Mouse (Mus musculus) brain, embryonic 14.5 days (tissue): Measurements from ENCODE around the gene Thap2. TPM values are rescaled to one million over a fixed set of nuclear protein-coding genes. Genes with fewer than 3 reads are reported as not detected.

Experiments
- DNase-seq: peaks from one replicate; pipeline ENCODE4 v3.0.0-alpha.2; 2011; ENCODE audit warnings: low read depth
- CTCF ChIP-seq: fragments of 200-500 bp; IDR thresholded peaks from 2 replicates; pipeline ENCODE4 v1.5.1; 2012; ENCODE audit warnings: inconsistent platforms, mild to moderate bottlenecking, moderate library complexity, borderline replicate concordance; ENCODE audit not compliant: insufficient read depth, insufficient read length; ENCODE audit errors: extremely low read depth
- POLR2A ChIP-seq: fragments of 200-500 bp; IDR thresholded peaks from 2 replicates; pipeline ENCODE4 v1.6.1; 2012; ENCODE audit warnings: mild to moderate bottlenecking, inconsistent platforms, borderline replicate concordance; ENCODE audit not compliant: poor library complexity, insufficient read depth, insufficient read length, severe bottlenecking; ENCODE audit errors: extremely low read depth
- polyA plus RNA-seq: library from polyadenylated mRNA; depleted of rRNA; stranded (reverse); fragments of >200 nt; gene quantifications from 2 replicates; pipeline ENCODE4 v1.2.3, GENCODE M21; 2012

Gene Thap2
- polyA plus RNA-seq, 1 experiment, result 17.7 TPM

GRCm38 (mm10) chr10:115349029-115349428, 35.2 kb downstream of the Thap2 start:
- peak; percentile 63 for DNase-seq
- TF ChIP-seq CTCF (no peak), POLR2A (no peak)

- TF ChIP-seq POLR2A (no peak), CTCF (no peak)
- DNase-seq, result no peak
These were observed 36.1 kb downstream of the Thap2 start for GRCm38 (mm10) chr10:115348131-115348530.

- TF ChIP-seq CTCF (no peak), POLR2A (no peak)
- no peak for DNase-seq
These were observed 37.8 kb downstream of the Thap2 start for GRCm38 (mm10) chr10:115346444-115346843.

- no peak for DNase-seq
- no peak for TF ChIP-seq CTCF
- no peak for TF ChIP-seq POLR2A
These were observed 41.3 kb downstream of the Thap2 start for GRCm38 (mm10) chr10:115342771-115343425.

GRCm38 (mm10) chr10:115339820-115340328, 44.4 kb downstream of the Thap2 start:
- DNase-seq, result no peak
- TF ChIP-seq POLR2A (no peak), CTCF (no peak)

- no peak for DNase-seq
- TF ChIP-seq POLR2A, result no peak
- no peak for TF ChIP-seq CTCF
These were observed 47.3 kb downstream of the Thap2 start for GRCm38 (mm10) chr10:115336901-115337300.

GRCm38 (mm10) chr10:115333528-115333927, 50.7 kb downstream of the Thap2 start:
- no peak for DNase-seq
- TF ChIP-seq CTCF, result no peak
- TF ChIP-seq POLR2A, result no peak

- no peak for DNase-seq
- no peak for TF ChIP-seq POLR2A
- no peak for TF ChIP-seq CTCF
These were observed 51.2 kb downstream of the Thap2 start for GRCm38 (mm10) chr10:115332997-115333396.

- TF ChIP-seq POLR2A (no peak), CTCF (no peak)
- no peak for DNase-seq
These were observed 51.8 kb downstream of the Thap2 start for GRCm38 (mm10) chr10:115332420-115332952.

- TF ChIP-seq POLR2A (no peak), CTCF (no peak)
- no peak for DNase-seq
These were observed 55.2 kb downstream of the Thap2 start for GRCm38 (mm10) chr10:115329010-115329530.

- no peak for DNase-seq
- TF ChIP-seq POLR2A (no peak), CTCF (no peak)
These were observed 55.7 kb downstream of the Thap2 start for GRCm38 (mm10) chr10:115328514-115328913.

GRCm38 (mm10) chr10:115323295-115323694, 60.9 kb downstream of the Thap2 start:
- TF ChIP-seq POLR2A (no peak), CTCF (peak; percentile 89)

More at GRCm38 (mm10) chr10:115323295-115323694, 60.9 kb downstream of the Thap2 start:
- DNase-seq, result peak; percentile 87
